Mouse (Mus musculus): ENCODE measurements at regions not wholly inside any gene's neighbourhood (a gene's known extent, or its start where the extent isn't known, plus 50 kb on each side); places are given as distances from the start of the nearest gene placed in this dataset.

- TF ChIP-seq CTCF (IDR thresholded peaks at IDR 0.05; ENCODE audit: low read depth) (no peak), EP300 (optimal IDR thresholded peaks at IDR 0.05) (no peak)
These were observed 338.9 kb downstream of the Phex start for GRCm38 (mm10) chrX:157076193-157076592.
